Mouse (Mus musculus) kidney, postnatal 0 days (tissue): ENCODE measurements around the gene Usp40. TPM values are rescaled to one million over a fixed set of nuclear protein-coding genes. Genes with fewer than 3 reads are reported as not detected.
A peak's percentile ranks its signal among the peaks of the same experiment; 100 is the strongest.

Experiments used
- ATAC-seq: fragments of 200-750 bp; cut with Nextera tagmentation; replicated peaks from 2 replicates; pipeline ENCODE4 v1.8.0; 2017; ENCODE audit warnings: low read depth, moderate number of reproducible peaks, moderate TSS enrichment, moderate library complexity; ENCODE audit not compliant: low FRiP score
- DNase-seq: peaks from one replicate; pipeline ENCODE4 v3.0.0-alpha.2; 2016; ENCODE audit warnings: low spot score
- H3K27ac ChIP-seq: fragments of 300-500 bp; sonication (generic); 2 replicates; pipeline ENCODE4 v1.5.1; 2014; ENCODE audit warnings: mild to moderate bottlenecking
- H3K27me3 ChIP-seq: fragments of 300-500 bp; sonication (generic); 2 replicates; pipeline ENCODE4 v1.6.1; 2014; ENCODE audit warnings: low read length, mixed read lengths; ENCODE audit not compliant: insufficient read depth
- H3K36me3 ChIP-seq: fragments of 300-500 bp; sonication (generic); 2 replicates; pipeline ENCODE4 v1.6.1; 2014; ENCODE audit warnings: low read length, mixed read lengths; ENCODE audit not compliant: insufficient read depth
- H3K4me1 ChIP-seq: fragments of 300-500 bp; sonication (generic); replicated peaks from 2 replicates; pipeline ENCODE4 v1.6.1; 2014; ENCODE audit warnings: antibody characterized with exemption, low read length, mixed read lengths; ENCODE audit not compliant: insufficient read depth
- H3K4me2 ChIP-seq: fragments of 300-500 bp; sonication (generic); 2 replicates; pipeline ENCODE4 v1.6.1; 2014; ENCODE audit warnings: mild to moderate bottlenecking, low read length, moderate library complexity, mixed read lengths
- H3K4me3 ChIP-seq: fragments of 300-500 bp; sonication (generic); replicated peaks from 2 replicates; pipeline ENCODE4 v1.5.1; 2014; ENCODE audit warnings: low read depth, low read length
- H3K9ac ChIP-seq: fragments of 300-500 bp; sonication (generic); 2 replicates; pipeline ENCODE4 v1.6.1; 2014; ENCODE audit warnings: low read depth, low read length
- H3K9me3 ChIP-seq: fragments of 300-500 bp; sonication (generic); replicated peaks from 2 replicates; pipeline ENCODE4 v1.6.1; 2016; ENCODE audit warnings: low read length, inconsistent platforms, mixed read lengths
- CTCF ChIP-seq: IDR thresholded peaks from 2 replicates; pipeline ENCODE4 v1.5.1; 2016; ENCODE audit warnings: antibody characterized with exemption, low read depth, mild to moderate bottlenecking, moderate library complexity
- WGBS: fragments of 180-500 bp; shearing (Covaris S2); extraction: QIAGEN DNeasy Blood & Tissue Kit; methylation state at CpG from one replicate; pipeline ENCODE4 v1.1.7; 2014; 5-methylcytosine and 5-hydroxymethylcytosine counted together
- polyA plus RNA-seq: library from polyadenylated mRNA; unstranded; fragments of >200 nt; fragmentation: Nextera tagmentation; extraction: Ambion mirVana; gene quantifications from 2 replicates; pipeline ENCODE4 v1.2.1, GENCODE M21; 2015

Gene Usp40
- polyA plus RNA-seq, 1 experiment from 2014 or later: 18.7 TPM

DNA sequence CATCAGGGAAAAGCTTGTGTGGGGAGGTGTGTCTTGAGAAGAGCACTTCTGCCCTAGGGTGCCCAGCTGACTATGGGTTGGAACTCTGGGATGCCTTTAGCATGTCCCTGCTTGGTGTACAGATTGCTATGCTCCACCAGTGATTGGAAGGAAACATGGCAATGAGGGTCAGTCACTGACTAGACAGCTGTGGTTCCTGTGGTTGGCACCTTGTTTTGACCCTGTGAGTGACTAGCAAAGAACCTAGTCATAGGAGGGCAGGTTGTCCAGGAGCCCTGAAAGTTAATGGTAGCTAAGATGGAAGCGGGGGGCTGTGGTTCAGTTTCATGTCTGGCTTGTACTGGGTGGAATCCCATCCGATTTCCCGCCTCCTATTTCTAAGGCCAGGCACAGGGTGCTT is 91.0 kb downstream of the Usp40 start:
- H3K4me3 ChIP-seq: no peak overlapping the region
- 95% methylated on average over 3 of the region's 3 CpGs for WGBS
- ATAC-seq: no peak
- TF ChIP-seq CTCF: no peak
- H3K36me3 ChIP-seq: peaks cover 31% of the 10 kb centered on the region
- H3K27ac ChIP-seq: no peak overlapping the region
- H3K27me3 ChIP-seq: no peaks in the 10 kb centered on the region
- 0 out of 2 replicates have a peak, but pooled peaks cover 5% of the 10 kb centered on the region for H3K4me1 ChIP-seq
- no peak overlapping the region for H3K4me2 ChIP-seq
- no peaks in the 10 kb centered on the region for H3K9me3 ChIP-seq
- DNase-seq: no peak
- H3K9ac ChIP-seq: no peak overlapping the region

DNA sequence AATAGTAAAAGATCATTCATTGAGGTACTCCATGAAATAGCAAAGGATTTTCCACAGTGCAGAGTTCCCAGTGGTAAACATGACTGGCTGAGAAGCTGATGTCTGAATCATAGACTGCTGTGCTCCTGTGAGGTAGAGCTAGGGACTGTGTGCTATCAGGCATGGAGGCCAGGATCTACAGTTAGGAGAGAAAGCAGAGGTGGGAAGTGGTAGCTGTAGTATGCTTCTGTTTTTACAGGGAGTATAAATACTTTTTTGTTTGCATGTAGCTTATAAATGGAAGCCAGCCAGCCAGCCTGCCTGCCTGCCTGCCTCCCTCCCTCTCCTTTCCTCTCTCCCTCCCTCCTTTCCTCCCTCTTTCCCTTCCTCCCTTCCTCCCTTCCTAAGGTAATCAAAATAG is 95.0 kb downstream of the Usp40 start:
- DNase-seq: peak; percentile 36
- TF ChIP-seq CTCF: no peak
- no peak overlapping the region for H3K4me2 ChIP-seq
- 0 out of 2 replicates have a peak, but pooled peaks cover 5% of the 10 kb centered on the region for H3K4me1 ChIP-seq
- peaks cover 14% of the 10 kb centered on the region for H3K36me3 ChIP-seq
- no peaks in the 10 kb centered on the region for H3K9me3 ChIP-seq
- H3K9ac ChIP-seq: no peak overlapping the region
- H3K27me3 ChIP-seq: no peaks in the 10 kb centered on the region
- no peak for ATAC-seq
- no peak overlapping the region for H3K4me3 ChIP-seq
- no peak overlapping the region for H3K27ac ChIP-seq

GRCm38 (mm10) chr1:87910428-87910827 is 97.9 kb downstream of the Usp40 start:
- H3K4me1 ChIP-seq: 0 out of 2 replicates have a peak, but pooled peaks cover 5% of the 10 kb centered on the region
- no peak overlapping the region for H3K4me3 ChIP-seq
- WGBS: 76% methylated on average over 1 of the region's 1 CpGs
- no peak for DNase-seq
- no peaks in the 10 kb centered on the region for H3K36me3 ChIP-seq
- no peak overlapping the region for H3K9ac ChIP-seq
- H3K27me3 ChIP-seq: no peaks in the 10 kb centered on the region
- no peaks in the 10 kb centered on the region for H3K9me3 ChIP-seq
- no peak for ATAC-seq
- no peak overlapping the region for H3K4me2 ChIP-seq
- no peak for TF ChIP-seq CTCF
- H3K27ac ChIP-seq: no peak overlapping the region

GRCm38 (mm10) chr1:87909565-87909964 is 98.8 kb downstream of the Usp40 start:
- no peak for TF ChIP-seq CTCF
- 0 out of 2 replicates have a peak, but pooled peaks cover 5% of the 10 kb centered on the region for H3K4me1 ChIP-seq
- H3K27ac ChIP-seq: no peak overlapping the region
- ATAC-seq: no peak
- no peak overlapping the region for H3K4me3 ChIP-seq
- no peaks in the 10 kb centered on the region for H3K9me3 ChIP-seq
- H3K4me2 ChIP-seq: no peak overlapping the region
- no peak for DNase-seq
- H3K9ac ChIP-seq: no peak overlapping the region
- H3K27me3 ChIP-seq: no peaks in the 10 kb centered on the region
- H3K36me3 ChIP-seq: no peaks in the 10 kb centered on the region

DNA sequence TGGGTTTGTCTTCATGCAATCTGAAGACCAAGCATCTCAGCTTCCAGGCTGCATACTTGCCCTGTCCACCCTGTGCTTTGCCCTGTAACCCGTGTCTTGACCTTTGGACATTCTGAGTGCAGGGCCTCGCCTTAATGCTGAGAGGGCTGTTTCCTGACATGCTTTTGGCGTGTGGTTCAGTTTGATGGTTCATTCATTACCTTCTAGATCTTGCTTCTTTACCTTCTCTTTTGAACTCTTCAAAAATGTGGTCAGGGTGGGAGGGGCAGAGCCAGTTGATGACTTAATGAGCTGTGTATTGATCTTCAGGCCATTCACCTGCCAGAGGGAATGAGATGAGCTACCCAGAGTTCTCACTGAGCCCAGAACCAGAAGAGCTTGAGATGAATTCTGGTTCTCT is 99.6 kb downstream of the Usp40 start:
- H3K9me3 ChIP-seq: no peaks in the 10 kb centered on the region
- 0 out of 2 replicates have a peak, but pooled peaks cover 5% of the 10 kb centered on the region for H3K4me1 ChIP-seq
- ATAC-seq (peak; percentile 78), DNase-seq (no peak)
- 68% methylated on average over 3 of the region's 3 CpGs for WGBS
- H3K36me3 ChIP-seq: no peaks in the 10 kb centered on the region
- TF ChIP-seq CTCF: no peak
- H3K4me2 ChIP-seq: no peak overlapping the region
- no peak overlapping the region for H3K27ac ChIP-seq
- H3K4me3 ChIP-seq: no peak overlapping the region
- no peak overlapping the region for H3K9ac ChIP-seq
- no peaks in the 10 kb centered on the region for H3K27me3 ChIP-seq

DNA sequence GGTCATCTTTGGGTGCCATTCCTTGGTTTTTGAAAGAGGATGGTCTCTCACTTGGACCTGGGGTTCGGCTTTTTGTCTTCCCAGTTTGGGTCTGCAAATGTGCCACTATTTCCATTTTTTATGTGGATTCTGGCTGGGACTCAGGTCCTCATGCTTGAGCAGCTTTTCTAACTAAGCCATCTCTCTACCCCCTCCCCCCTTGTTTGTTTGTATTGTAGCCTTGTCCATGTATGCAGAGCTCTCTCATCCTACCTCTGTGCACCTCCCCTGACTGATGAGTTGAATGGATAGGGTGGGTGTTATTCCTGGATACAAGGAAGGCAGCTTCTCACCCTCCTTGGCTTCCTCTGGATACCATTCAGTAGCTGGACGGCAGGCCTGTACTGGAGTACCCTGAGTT is 100.3 kb downstream of the Usp40 start:
- H3K9ac ChIP-seq: no peak overlapping the region
- H3K27ac ChIP-seq: no peak overlapping the region
- TF ChIP-seq CTCF: no peak
- H3K27me3 ChIP-seq: no peaks in the 10 kb centered on the region
- DNase-seq (no peak), ATAC-seq (no peak)
- 95% methylated on average over 2 of the region's 2 CpGs for WGBS
- no peak overlapping the region for H3K4me3 ChIP-seq
- no peaks in the 10 kb centered on the region for H3K36me3 ChIP-seq
- 0 out of 2 replicates have a peak, but pooled peaks cover 5% of the 10 kb centered on the region for H3K4me1 ChIP-seq
- H3K4me2 ChIP-seq: no peak overlapping the region
- H3K9me3 ChIP-seq: no peaks in the 10 kb centered on the region

DNA sequence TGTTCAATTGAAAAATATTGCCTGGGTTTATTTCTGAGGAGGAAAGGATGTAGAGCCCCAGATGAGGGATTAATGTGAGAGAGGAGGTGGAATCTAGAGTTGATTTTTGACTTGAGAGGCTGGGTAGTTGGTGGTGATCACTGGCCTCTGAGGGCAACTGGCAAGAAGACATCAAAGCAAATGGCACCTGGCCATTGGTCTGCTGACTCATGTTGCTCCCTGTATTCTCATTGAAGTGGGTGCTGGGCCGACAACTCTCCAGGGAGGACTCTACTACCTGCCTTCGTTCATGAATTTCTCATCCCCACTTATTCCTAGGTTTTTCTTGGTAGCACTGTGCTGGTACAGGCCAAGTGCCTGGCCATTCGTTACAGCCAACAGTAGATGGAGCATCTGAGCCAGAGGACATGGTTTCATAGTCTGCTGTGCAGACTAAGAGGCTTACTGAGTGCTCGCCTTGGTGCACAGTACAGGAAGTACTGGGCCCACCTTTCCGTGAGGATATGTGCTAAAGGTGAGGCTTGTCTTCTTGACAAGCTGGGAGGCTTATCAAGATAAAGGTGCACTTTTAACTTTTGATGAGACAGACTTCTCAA is 101.9 kb downstream of the Usp40 start:
- WGBS: 85% methylated on average over 5 of the region's 5 CpGs
- H3K4me3 ChIP-seq: no peak overlapping the region
- H3K27me3 ChIP-seq: no peaks in the 10 kb centered on the region
- ATAC-seq (no peak), DNase-seq (no peak)
- H3K4me2 ChIP-seq: no peak overlapping the region
- no peaks in the 10 kb centered on the region for H3K9me3 ChIP-seq
- H3K4me1 ChIP-seq: no peaks in the 10 kb centered on the region
- no peak overlapping the region for H3K9ac ChIP-seq
- no peak overlapping the region for H3K27ac ChIP-seq
- no peaks in the 10 kb centered on the region for H3K36me3 ChIP-seq
- peak; percentile 29; the same call in 1 of the 2 replicates for TF ChIP-seq CTCF
